Mouse (Mus musculus) monocyte, adult 2 months (primary cell): ENCODE results near the gene Idh2.
A peak's percentile ranks its signal among the peaks of the same experiment; 100 is the strongest.
"Not testable (repeated sequence)": the region's sequence is repeated elsewhere in the genome, so short reads cannot be mapped to it uniquely, and the experiment has no call there.

Experiments used
- DNase-seq, 2 experiments: peaks; one replicate each; pipeline ENCODE4 v3.0.0; 2022; ENCODE audit warnings: low spot score in 2 of 2, low read depth in 1 of 2

Idh2 gene

GRCm38 (mm10) chr7:80115224-80115590 is at the start of gene Idh2:
TSS of gene Idh2 (minus strand) at chr7:80115392.
- DNase-seq = peak; percentile 55 to 67

GRCm38 (mm10) chr7:80160945-80161306 is 45.7 kb upstream of the Idh2 start:
- no peak for DNase-seq

- no peak for DNase-seq
These were observed 45.2 kb upstream of the Idh2 start for GRCm38 (mm10) chr7:80160293-80160944.

- DNase-seq = no peak
These were observed 43.5 kb upstream of the Idh2 start for GRCm38 (mm10) chr7:80158496-80159268.

GRCm38 (mm10) chr7:80156711-80157227 is 41.6 kb upstream of the Idh2 start:
- no peak for DNase-seq

- DNase-seq = no peak
These were observed 39.5 kb upstream of the Idh2 start for GRCm38 (mm10) chr7:80154689-80155088.

- no peak for DNase-seq
These were observed 37.6 kb upstream of the Idh2 start for GRCm38 (mm10) chr7:80152756-80153155.

GRCm38 (mm10) chr7:80152152-80152551 is 37.0 kb upstream of the Idh2 start:
- DNase-seq = no peak

GRCm38 (mm10) chr7:80149356-80149755 is 34.2 kb upstream of the Idh2 start:
- DNase-seq = no peak

GRCm38 (mm10) chr7:80146077-80146476 is 30.9 kb upstream of the Idh2 start:
- DNase-seq = no peak

- no peak for DNase-seq
These were observed 29.5 kb upstream of the Idh2 start for GRCm38 (mm10) chr7:80144695-80145094.

- peak; percentile 61 to 65 for DNase-seq
These were observed 28.4 kb upstream of the Idh2 start for GRCm38 (mm10) chr7:80143331-80144273.

GRCm38 (mm10) chr7:80140815-80141214 is 25.6 kb upstream of the Idh2 start:
- peak in 1 of 2 experiments; percentile 43 for DNase-seq

- DNase-seq = no peak
These were observed 23.2 kb upstream of the Idh2 start for GRCm38 (mm10) chr7:80138375-80138774.

- DNase-seq = no peak
These were observed 20.0 kb upstream of the Idh2 start for GRCm38 (mm10) chr7:80135173-80135532.

GRCm38 (mm10) chr7:80134454-80135172 is 19.4 kb upstream of the Idh2 start:
- DNase-seq = no peak

- DNase-seq = peak in 1 of 2 experiments; percentile 31
These were observed 17.3 kb upstream of the Idh2 start for GRCm38 (mm10) chr7:80132541-80132940.

- DNase-seq = not testable (repeated sequence)
These were observed 16.1 kb upstream of the Idh2 start for GRCm38 (mm10) chr7:80131315-80131714.

- DNase-seq = no peak
These were observed 15.3 kb upstream of the Idh2 start for GRCm38 (mm10) chr7:80130344-80131055.

- DNase-seq = no peak
These were observed 14.1 kb upstream of the Idh2 start for GRCm38 (mm10) chr7:80129278-80129677.
